Mouse (Mus musculus) spleen, adult 2 months (tissue): Measurements from ENCODE around the gene Rfk. TPM values are rescaled to one million over a fixed set of nuclear protein-coding genes. Genes with fewer than 3 reads are reported as not detected.

Source experiments
- DNase-seq, 2 experiments: peaks; one replicate each; pipeline versions ENCODE4 v3.0.0 to v3.0.0-alpha.2; 2012 to 2021; ENCODE audit warnings: low spot score in 2 of 2, low read depth in 1 of 2
- H3K27ac ChIP-seq: fragments of 200-500 bp; 2 replicates; pipeline ENCODE4 v1.5.1; 2012; ENCODE audit warnings: low read length, inconsistent platforms; ENCODE audit not compliant: insufficient read depth
- H3K27me3 ChIP-seq: fragments of 200-500 bp; 2 replicates; pipeline ENCODE4 v1.6.1; 2012; ENCODE audit warnings: mild to moderate bottlenecking, moderate library complexity, low read length, inconsistent platforms; ENCODE audit not compliant: control insufficient read depth, insufficient read depth
- H3K36me3 ChIP-seq: fragments of 200-500 bp; 2 replicates; pipeline ENCODE4 v1.6.1; 2012; ENCODE audit warnings: mild to moderate bottlenecking, low read length, inconsistent platforms; ENCODE audit not compliant: control insufficient read depth, insufficient read depth
- H3K4me1 ChIP-seq: fragments of 200-500 bp; 2 replicates; pipeline ENCODE4 v1.6.1; 2011; ENCODE audit warnings: inconsistent platforms; ENCODE audit not compliant: control insufficient read depth, insufficient read depth, insufficient read length
- H3K4me3 ChIP-seq: fragments of 200-500 bp; 2 replicates; pipeline ENCODE4 v1.5.1; 2011; ENCODE audit warnings: mild to moderate bottlenecking, inconsistent platforms; ENCODE audit not compliant: insufficient read depth, insufficient read length; ENCODE audit errors: extremely low read depth
- CTCF ChIP-seq: fragments of 200-500 bp; IDR thresholded peaks from 2 replicates; pipeline ENCODE4 v1.5.1; 2011; ENCODE audit warnings: mild to moderate bottlenecking, inconsistent platforms; ENCODE audit not compliant: insufficient read depth, insufficient read length, insufficient replicate concordance; ENCODE audit errors: extremely low read depth
- POLR2A ChIP-seq: fragments of 200-500 bp; IDR thresholded peaks from 2 replicates; pipeline ENCODE4 v1.6.1; 2011; ENCODE audit warnings: low read depth, low read length, inconsistent platforms
- WGBS: fragments of 180-500 bp; shearing (Covaris S2); methylation state at CpG from one replicate; pipeline ENCODE4 v1.1.7; 2018; 5-methylcytosine and 5-hydroxymethylcytosine counted together
- polyA plus RNA-seq: library from polyadenylated mRNA; depleted of rRNA; stranded (reverse); fragments of >200 nt; gene quantifications from 2 replicates; pipeline ENCODE4 v1.2.3, GENCODE M21; 2012; rRNA removed

The Rfk gene
- polyA plus RNA-seq, 1 experiment: 32.4 TPM

DNA sequence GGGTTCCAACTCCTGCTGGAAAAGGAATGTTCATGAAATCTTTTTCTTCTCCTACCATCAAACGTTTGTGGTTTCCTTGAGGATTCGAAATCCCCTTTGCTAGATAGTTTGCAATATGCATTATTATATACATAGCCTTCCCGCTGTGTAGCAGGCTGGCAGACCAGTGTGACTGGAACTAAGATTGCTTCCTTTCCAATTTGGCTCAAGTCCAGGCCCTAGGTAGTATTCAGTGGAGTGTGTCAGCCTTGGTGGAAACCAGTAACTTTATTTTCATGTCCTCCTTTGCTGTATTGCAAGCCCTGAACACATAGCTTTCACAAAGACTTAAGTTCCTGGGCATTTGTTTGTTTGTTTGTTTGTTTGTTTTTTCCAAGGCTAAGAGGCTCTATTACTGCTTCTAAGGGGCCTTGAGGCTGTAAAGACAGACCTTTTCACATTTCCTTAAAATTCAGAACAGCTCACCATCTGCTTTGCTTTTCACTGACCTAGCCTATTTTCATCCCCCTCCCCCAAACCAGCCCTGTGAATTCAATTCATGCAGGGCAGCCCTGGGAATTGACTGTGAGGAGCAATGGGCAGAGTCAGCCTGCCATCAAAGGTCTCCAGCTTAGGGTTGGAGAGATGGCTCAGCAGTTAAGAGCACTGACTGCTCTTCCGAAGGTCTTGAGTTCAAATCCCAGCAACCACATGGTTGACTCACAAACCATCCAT lies 45.8 kb downstream of the Rfk start:
- DNase-seq: no peak
- no peak for TF ChIP-seq POLR2A
- TF ChIP-seq CTCF: no peak
- WGBS: 65% methylated on average over 4 of the region's 4 CpGs
- no peaks in the 10 kb centered on the region for H3K36me3 ChIP-seq
- no peak overlapping the region for H3K27ac ChIP-seq
- no peaks in the 10 kb centered on the region for H3K4me1 ChIP-seq
- H3K4me3 ChIP-seq: no peak overlapping the region
- no peaks in the 10 kb centered on the region for H3K27me3 ChIP-seq

DNA sequence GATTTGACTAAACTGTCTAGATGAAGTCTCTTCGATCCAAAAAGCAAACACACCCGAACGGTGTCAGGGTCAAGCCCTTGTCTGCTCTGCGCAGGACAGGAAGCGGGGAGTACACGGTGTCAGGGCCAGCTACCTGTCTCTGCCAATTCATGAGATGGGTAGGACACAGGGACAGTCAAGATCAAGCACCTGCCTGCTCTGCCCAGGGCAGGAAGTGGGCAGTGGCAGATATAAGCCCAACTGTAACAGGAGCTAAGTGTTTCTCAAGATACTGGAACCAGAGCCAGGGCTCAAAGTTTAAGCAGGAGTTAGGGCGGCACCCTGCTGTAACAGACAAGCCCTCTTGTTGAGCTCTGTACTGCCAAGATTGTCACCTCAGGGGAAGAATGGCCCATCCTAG lies 49.7 kb downstream of the Rfk start:
- Histone ChIP-seq H3K4me1 (no peaks in the 10 kb centered on the region), H3K4me3 (no peak overlapping the region), H3K36me3 (no peaks in the 10 kb centered on the region), H3K27ac (no peak overlapping the region), H3K27me3 (no peaks in the 10 kb centered on the region)
- TF ChIP-seq POLR2A (no peak), CTCF (no peak)
- 80% methylated on average over 7 of the region's 7 CpGs for WGBS
- DNase-seq: no peak

Other genes starting within 250 kb of the Rfk start
- gene Gcnt1, start 21.2 kb upstream of the Rfk start, polyA plus RNA-seq: 8.8 and 9.3 TPM in 2 replicates